Mouse (Mus musculus): ENCODE measurements at regions not wholly inside any gene's neighbourhood (a gene's known extent, or its start where the extent isn't known, plus 50 kb on each side); places are given as distances from the start of the nearest gene placed in this dataset.
"Not testable (repeated sequence)": the region's sequence is repeated elsewhere in the genome, so short reads cannot be mapped to it uniquely, and the experiment has no call there.

GRCm38 (mm10) chr8:88064414-88065110 lies 54.0 kb upstream of the Cnep1r1 start:
- Histone ChIP-seq H3K4me3 (no peak overlapping the region), H3K27ac (no peak overlapping the region)
- TF ChIP-seq CTCF (IDR thresholded peaks at IDR 0.05): no peak
- no peak for DNase-seq
- intact Hi-C loops (cut with DNase I): no loop called here

DNA sequence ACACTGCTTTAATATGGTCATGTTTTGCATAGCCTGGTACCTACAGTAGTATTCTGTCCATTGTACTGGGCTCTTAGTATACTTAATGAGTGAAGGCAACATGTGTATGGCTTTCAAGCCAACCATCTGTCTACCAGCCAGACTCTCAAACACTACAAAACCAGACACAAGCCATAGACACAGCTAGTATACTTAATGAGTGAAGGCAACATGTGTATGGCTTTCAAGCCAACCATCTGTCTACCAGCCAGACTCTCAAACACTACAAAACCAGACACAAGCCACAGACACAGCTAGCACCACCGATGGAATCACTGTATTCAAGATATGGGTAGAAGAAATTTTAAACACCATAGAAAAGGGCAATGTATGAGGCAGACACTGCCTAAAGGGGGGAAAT lies 59.5 kb upstream of the Cnep1r1 start:
- H3K27ac ChIP-seq; intact Hi-C loops (cut with DNase I); H3K4me3 ChIP-seq; DNase-seq: not testable (repeated sequence)

DNA sequence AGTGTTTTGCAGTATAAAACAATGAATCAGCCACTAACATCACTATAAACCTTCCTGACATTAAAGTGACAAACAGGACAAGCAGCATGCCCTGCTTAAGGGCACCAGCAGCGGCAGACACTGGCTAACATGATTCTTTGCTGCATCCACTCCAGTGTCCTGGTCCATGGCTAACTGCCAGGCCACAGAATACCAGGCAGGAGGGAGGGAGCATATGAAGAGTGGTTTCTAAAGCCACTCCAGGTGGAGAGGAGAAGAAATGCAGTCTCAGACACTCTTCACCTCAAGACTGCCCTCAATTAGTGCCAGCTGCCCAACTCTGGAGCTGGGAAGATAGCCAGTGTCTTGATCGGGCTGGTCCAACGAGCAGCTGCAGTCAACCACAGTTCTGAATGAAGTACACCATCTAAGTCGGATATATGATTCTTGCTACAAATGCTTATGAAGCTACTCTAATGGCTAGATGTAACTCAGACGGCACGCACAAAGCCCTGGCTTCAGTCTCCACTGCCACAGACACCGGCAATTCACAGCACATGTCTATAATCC lies 60.8 kb upstream of the Cnep1r1 start:
- no peak for DNase-seq
- no peak for TF ChIP-seq CTCF (IDR thresholded peaks at IDR 0.05)
- Histone ChIP-seq H3K4me3 (no peak overlapping the region), H3K27ac (no peak overlapping the region)
- intact Hi-C loops (cut with DNase I): no loop called here

- intact Hi-C loops (cut with DNase I): no loop called here
- Histone ChIP-seq H3K27ac (no peak overlapping the region), H3K4me3 (no peak overlapping the region)
- TF ChIP-seq CTCF (IDR thresholded peaks at IDR 0.05): no peak
- no peak for DNase-seq
Measured at GRCm38 (mm10) chr8:88050651-88051050, 67.9 kb upstream of the Cnep1r1 start.

DNA sequence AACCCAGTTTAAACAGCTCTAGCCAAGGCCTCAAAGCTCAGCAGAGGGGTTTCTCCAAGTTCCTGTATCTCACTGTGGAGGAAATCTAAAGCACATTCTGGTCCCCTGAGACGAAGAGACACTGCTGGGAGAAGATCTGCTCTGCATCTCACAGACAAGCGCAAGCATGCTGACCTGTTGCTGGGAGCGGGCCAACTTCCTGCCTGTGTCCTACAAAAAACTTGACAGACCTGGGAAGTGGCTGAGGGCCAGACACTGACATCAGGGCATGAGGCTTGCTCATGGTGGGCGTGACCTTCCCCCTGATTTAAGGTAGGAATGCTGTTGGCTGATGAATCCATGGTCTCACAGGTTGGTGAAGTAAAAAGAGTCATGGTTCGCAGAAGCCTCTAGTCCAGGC lies 69.5 kb upstream of the Cnep1r1 start:
- no peak overlapping the region for H3K4me3 ChIP-seq
- peak; percentile 22 for DNase-seq
- no peak overlapping the region for H3K27ac ChIP-seq
- no peak for TF ChIP-seq CTCF (IDR thresholded peaks at IDR 0.05)
- intact Hi-C loops (cut with DNase I): no loop called here

DNA sequence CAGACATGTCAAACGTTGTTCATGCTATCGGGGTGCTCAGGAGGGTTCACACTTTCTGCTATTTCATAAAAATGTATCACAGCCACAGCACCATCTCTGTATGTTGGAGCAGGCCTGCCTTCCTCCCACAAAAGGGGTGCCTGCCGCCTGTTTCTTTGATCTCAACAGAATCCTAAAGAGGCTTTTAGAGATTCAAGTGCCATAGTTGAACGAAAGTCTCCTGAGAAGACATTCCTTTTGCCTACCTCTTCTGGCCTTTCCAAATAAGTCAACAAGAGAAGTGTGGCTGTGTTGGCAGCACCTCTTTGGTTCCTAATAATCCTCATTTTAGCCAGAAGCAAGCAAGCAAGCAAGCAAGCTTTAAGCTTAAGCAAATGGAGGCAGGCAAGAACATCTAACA lies 72.6 kb upstream of the Cnep1r1 start:
- DNase-seq: no peak
- H3K4me3 ChIP-seq: no peak overlapping the region

GRCm38 (mm10) chr8:88039286-88039685 lies 79.3 kb upstream of the Cnep1r1 start:
- H3K4me3 ChIP-seq: no peak overlapping the region
- DNase-seq: no peak
- intact Hi-C loops (cut with DNase I): no loop called here
- TF ChIP-seq CTCF (IDR thresholded peaks at IDR 0.05): no peak
- no peak overlapping the region for H3K27ac ChIP-seq

More for the DNA sequence above, 72.6 kb upstream of the Cnep1r1 start:
- intact Hi-C loops (cut with DNase I): no loop called here
- TF ChIP-seq CTCF (IDR thresholded peaks at IDR 0.05): no peak
- H3K27ac ChIP-seq: no peak overlapping the region

- Histone ChIP-seq H3K4me3 (no peak overlapping the region), H3K27ac (no peak overlapping the region)
- no peak for DNase-seq
- intact Hi-C loops (cut with DNase I): no loop called here
- no peak for TF ChIP-seq CTCF (IDR thresholded peaks at IDR 0.05)
Measured at GRCm38 (mm10) chr8:88037994-88038393, 78.6 kb upstream of the Zfp423 start.

- Histone ChIP-seq H3K27ac (no peak overlapping the region), H3K4me3 (no peak overlapping the region)
- peak; percentile 58 for TF ChIP-seq CTCF (IDR thresholded peaks at IDR 0.05)
- no peak for DNase-seq
- intact Hi-C loops (cut with DNase I): no loop called here
Measured at GRCm38 (mm10) chr8:88033054-88033453, 73.7 kb upstream of the Zfp423 start.

DNA sequence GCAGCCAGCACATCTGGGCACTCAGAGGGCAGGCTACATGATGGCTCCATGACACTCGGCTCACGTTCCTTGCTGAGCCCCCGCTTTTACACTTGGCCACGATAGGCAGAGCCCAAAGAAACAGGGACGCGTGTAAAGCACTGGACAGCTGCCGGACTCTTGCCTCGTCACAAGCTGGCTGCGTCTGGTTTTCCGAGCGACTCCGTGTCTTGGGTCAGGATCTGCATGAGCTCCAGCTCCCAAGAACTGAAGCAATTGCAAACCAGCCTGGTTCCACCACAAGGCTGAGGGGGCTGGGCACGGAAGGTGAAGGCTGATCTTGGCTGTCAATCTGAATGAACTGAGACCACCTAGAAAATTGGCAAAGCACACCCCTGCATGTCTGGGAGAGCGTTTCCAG lies 65.1 kb upstream of the Zfp423 start:
- peak; percentile 55 for DNase-seq
- peak overlapping the region; percentile 60 for H3K4me3 ChIP-seq
- TF ChIP-seq CTCF (IDR thresholded peaks at IDR 0.05): no peak
- no peak overlapping the region for H3K27ac ChIP-seq
- intact Hi-C loops (cut with DNase I): loop anchor here (5.0 to 10.0 kb wide), 4 partner anchors 62 to 427 kb away; no protein-coding TSS in a partner anchor

DNA sequence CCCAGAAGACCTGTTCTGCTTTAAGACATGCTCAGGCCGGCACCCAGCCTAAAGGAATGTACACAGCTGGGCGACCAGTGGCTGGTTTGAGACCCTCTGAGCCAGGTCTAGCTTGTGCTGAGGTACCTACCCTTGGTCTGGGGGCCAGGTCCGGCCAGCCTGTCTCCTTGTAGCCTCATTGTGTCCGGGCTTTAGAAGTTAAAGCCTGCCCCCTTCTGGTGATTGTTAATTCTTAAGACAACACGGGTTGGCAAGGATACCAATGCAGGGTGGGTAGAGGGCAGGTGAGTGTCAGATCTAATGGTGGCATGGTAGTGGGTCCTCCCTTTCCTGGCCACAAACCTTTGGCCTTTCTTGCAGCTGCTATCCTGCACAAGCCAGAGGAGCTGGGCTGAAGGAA lies 64.0 kb upstream of the Zfp423 start:
- H3K4me3 ChIP-seq: no peak overlapping the region
- no peak overlapping the region for H3K27ac ChIP-seq
- peak; percentile 63 for TF ChIP-seq CTCF (IDR thresholded peaks at IDR 0.05)
- intact Hi-C loops (cut with DNase I): loop anchor here (5.0 to 10.0 kb wide), 4 partner anchors 61 to 426 kb away; no protein-coding TSS in a partner anchor
- DNase-seq: peak; percentile 29

DNA sequence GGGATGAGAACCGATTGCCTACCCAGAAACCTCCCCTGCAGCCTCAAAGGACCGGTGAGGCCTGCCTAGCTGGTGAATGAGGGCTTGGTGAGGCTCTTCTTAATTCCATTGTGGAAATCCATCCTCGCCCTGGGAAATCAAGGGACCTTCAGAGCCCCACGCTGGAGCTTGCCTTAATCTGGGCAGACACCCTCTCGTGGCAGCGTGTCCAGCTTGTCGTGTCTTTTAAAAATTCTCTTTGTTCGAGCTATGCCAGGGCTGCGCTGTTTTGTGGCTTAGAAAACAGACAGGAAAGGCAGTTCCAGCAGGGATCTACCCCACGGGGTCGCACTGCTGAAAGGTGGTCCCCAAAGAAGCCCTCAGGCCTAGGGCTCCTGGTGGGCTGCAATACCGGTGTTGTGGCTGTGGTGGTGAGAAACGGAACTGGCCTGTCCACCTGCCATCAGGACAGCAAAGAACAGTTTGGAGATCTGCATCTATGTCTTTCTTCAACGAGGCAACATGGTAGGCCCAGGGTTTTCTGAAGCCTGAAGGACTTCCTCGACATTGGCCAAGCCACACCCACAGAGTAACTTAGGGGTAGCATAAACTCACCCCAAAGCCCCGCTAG lies 63.5 kb upstream of the Zfp423 start:
- TF ChIP-seq CTCF (IDR thresholded peaks at IDR 0.05): no peak
- intact Hi-C loops (cut with DNase I): loop anchor here (5.0 to 10.0 kb wide), 4 partner anchors 61 to 426 kb away; no protein-coding TSS in a partner anchor

More for the DNA sequence above, 63.5 kb upstream of the Zfp423 start:
- DNase-seq: no peak
- no peak overlapping the region for H3K27ac ChIP-seq
- H3K4me3 ChIP-seq: no peak overlapping the region
